Mouse (Mus musculus): ENCODE measurements around the gene Rnf144a. TPM values are rescaled to one million over a fixed set of nuclear protein-coding genes. Genes with fewer than 3 reads are reported as not detected.

Gene Rnf144a
- total RNA-seq, 2 experiments from 2014 or later = 13.5 to 33.5 TPM

Other genes with a start within 250 kb of the Rnf144a start
- gene Rsad2, start 41.2 kb upstream of the Rnf144a start, total RNA-seq (2014; fragmentation: Nextera tagmentation) = not detected in 2 replicates
- gene Rsad2, start 41.2 kb upstream of the Rnf144a start, total RNA-seq (2017) = 0.78 TPM in 1 of 2 replicates, not detected in the other
- gene Cmpk2, start 54.0 kb upstream of the Rnf144a start, total RNA-seq (2014; fragmentation: Nextera tagmentation) = 12.7 and 31.5 TPM in 2 replicates
- gene Cmpk2, start 54.0 kb upstream of the Rnf144a start, total RNA-seq (2017) = 8.9 and 12.2 TPM in 2 replicates

All from granulocyte monocyte progenitor cell, adult 5-6 weeks (primary cell).